Mouse (Mus musculus): ENCODE measurements around the gene Ube2s. TPM values are rescaled to one million over a fixed set of nuclear protein-coding genes. Genes with fewer than 3 reads are reported as not detected.

Ube2s gene
- polyA plus RNA-seq, 1 experiment from 2014 or later: 342 TPM

GRCm38 (mm10) chr7:4777851-4778637 lies 34.3 kb downstream of the Ube2s start:
- WGBS: 7% methylated on average over 17 of the region's 20 CpGs
- no peak overlapping the region for H3K4me2 ChIP-seq (ENCODE audit: low read depth, low read length)
- H3K27me3 ChIP-seq (ENCODE audit: control insufficient read depth, insufficient read depth, low read length): peaks cover 55% of the 10 kb centered on the region
- peaks cover 5% of the 10 kb centered on the region; the same call in 1 of the 2 replicates for H3K4me1 ChIP-seq (ENCODE audit: control insufficient read depth, insufficient read depth, low read length)
- no peak overlapping the region for H3K9ac ChIP-seq (ENCODE audit: low read length)
- no peak overlapping the region for H3K4me3 ChIP-seq (ENCODE audit: low read length)
- ATAC-seq (replicated peaks; ENCODE audit: extremely low read depth, insufficient read depth, low FRiP score): no peak
- no peaks in the 10 kb centered on the region for H3K9me3 ChIP-seq (replicated peaks; ENCODE audit: control insufficient read depth, low read length)
- H3K36me3 ChIP-seq (ENCODE audit: control insufficient read depth, insufficient read depth): no peaks in the 10 kb centered on the region
- H3K27ac ChIP-seq (ENCODE audit: low read length): no peak overlapping the region

- Histone ChIP-seq H3K4me3 (ENCODE audit: low read length) (peak overlapping the region; percentile 41), H3K27ac (ENCODE audit: low read length) (no peak overlapping the region), H3K4me2 (ENCODE audit: low read depth, low read length) (peak overlapping the region; percentile 58), H3K36me3 (ENCODE audit: control insufficient read depth, insufficient read depth) (no peaks in the 10 kb centered on the region), H3K9ac (ENCODE audit: low read length) (no peak overlapping the region; the same call in 1 of the 2 replicates), H3K9me3 (replicated peaks; ENCODE audit: control insufficient read depth, low read length) (no peaks in the 10 kb centered on the region), H3K4me1 (ENCODE audit: control insufficient read depth, insufficient read depth, low read length) (peaks cover 5% of the 10 kb centered on the region; the same call in 1 of the 2 replicates), H3K27me3 (ENCODE audit: control insufficient read depth, insufficient read depth, low read length) (peaks cover 53% of the 10 kb centered on the region)
- 1% methylated on average over 43 of the region's 56 CpGs for WGBS
- ATAC-seq (replicated peaks; ENCODE audit: extremely low read depth, insufficient read depth, low FRiP score): peak; percentile 61
Measured at GRCm38 (mm10) chr7:4776861-4777830, 35.2 kb downstream of the Ube2s start.

DNA sequence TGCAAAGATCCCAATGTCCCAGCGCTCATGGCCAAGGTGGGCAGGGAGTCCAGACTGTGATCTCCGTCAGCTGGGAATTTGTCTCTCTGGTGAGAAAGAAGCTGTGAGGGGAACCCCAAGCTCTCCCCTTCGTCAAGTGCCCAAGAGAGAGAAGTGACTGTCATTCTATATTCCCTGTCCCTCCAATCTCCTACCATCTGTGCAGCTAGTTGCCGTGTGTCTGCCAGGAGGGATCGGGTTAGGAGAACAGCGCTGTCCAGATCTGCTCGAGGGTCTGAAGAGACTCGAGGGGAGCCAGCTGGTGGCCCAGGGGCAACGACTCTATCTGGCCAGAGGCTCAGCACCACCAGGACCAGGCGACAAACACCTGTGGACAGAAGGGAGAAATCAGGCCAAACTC lies 36.3 kb downstream of the Ube2s start:
- no peaks in the 10 kb centered on the region for H3K9me3 ChIP-seq (replicated peaks; ENCODE audit: control insufficient read depth, low read length)
- no peak overlapping the region for H3K9ac ChIP-seq (ENCODE audit: low read length)
- H3K27me3 ChIP-seq (ENCODE audit: control insufficient read depth, insufficient read depth, low read length): peaks cover 53% of the 10 kb centered on the region
- no peak overlapping the region for H3K4me2 ChIP-seq (ENCODE audit: low read depth, low read length)
- no peak overlapping the region for H3K27ac ChIP-seq (ENCODE audit: low read length)
- H3K36me3 ChIP-seq (ENCODE audit: control insufficient read depth, insufficient read depth): no peaks in the 10 kb centered on the region
- H3K4me1 ChIP-seq (ENCODE audit: control insufficient read depth, insufficient read depth, low read length): peaks cover 5% of the 10 kb centered on the region; the same call in 1 of the 2 replicates
- H3K4me3 ChIP-seq (ENCODE audit: low read length): no peak overlapping the region
- 31% methylated on average over 10 of the region's 10 CpGs for WGBS
- no peak for ATAC-seq (replicated peaks; ENCODE audit: extremely low read depth, insufficient read depth, low FRiP score)

DNA sequence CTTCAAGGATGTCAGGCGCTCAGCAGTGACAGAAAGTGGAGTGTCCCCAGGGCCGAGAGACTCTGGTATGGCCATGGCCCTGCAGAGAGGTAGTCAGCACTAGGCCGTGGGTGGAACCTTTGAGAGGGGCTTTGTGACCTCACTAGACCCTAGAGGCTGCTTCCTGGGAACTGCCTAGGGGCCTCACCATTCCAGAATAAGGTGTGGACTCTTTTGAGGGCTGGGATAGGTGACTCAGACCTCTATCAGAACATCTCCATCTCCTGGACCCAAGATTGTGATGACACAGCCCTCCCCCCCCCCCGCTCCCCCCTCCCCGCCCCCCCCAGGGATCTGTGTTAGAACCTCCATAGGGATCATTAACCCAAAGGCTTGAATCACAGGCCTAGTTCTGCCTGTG lies 41.2 kb downstream of the Ube2s start, which contains the start of gene Fam71e2:
Gene Fam71e2, minus strand, starts transcription at position 101 of the 400 bp plus-strand sequence.
- no peaks in the 10 kb centered on the region for H3K4me1 ChIP-seq (ENCODE audit: control insufficient read depth, insufficient read depth, low read length)
- no peaks in the 10 kb centered on the region for H3K36me3 ChIP-seq (ENCODE audit: control insufficient read depth, insufficient read depth)
- no peak for ATAC-seq (replicated peaks; ENCODE audit: extremely low read depth, insufficient read depth, low FRiP score)
- H3K4me3 ChIP-seq (ENCODE audit: low read length): no peak within 1 kb of the TSS
- no peak within 1 kb of the TSS for H3K4me2 ChIP-seq (ENCODE audit: low read depth, low read length)
- 63% methylated on average over 3 of the region's 5 CpGs for WGBS
- H3K27ac ChIP-seq (ENCODE audit: low read length): no peak within 1 kb of the TSS
- H3K9ac ChIP-seq (ENCODE audit: low read length): no peak within 1 kb of the TSS
- no peaks in the 10 kb centered on the region for H3K9me3 ChIP-seq (replicated peaks; ENCODE audit: control insufficient read depth, low read length)
- H3K27me3 ChIP-seq (ENCODE audit: control insufficient read depth, insufficient read depth, low read length): peaks cover 22% of the 10 kb centered on the region

DNA sequence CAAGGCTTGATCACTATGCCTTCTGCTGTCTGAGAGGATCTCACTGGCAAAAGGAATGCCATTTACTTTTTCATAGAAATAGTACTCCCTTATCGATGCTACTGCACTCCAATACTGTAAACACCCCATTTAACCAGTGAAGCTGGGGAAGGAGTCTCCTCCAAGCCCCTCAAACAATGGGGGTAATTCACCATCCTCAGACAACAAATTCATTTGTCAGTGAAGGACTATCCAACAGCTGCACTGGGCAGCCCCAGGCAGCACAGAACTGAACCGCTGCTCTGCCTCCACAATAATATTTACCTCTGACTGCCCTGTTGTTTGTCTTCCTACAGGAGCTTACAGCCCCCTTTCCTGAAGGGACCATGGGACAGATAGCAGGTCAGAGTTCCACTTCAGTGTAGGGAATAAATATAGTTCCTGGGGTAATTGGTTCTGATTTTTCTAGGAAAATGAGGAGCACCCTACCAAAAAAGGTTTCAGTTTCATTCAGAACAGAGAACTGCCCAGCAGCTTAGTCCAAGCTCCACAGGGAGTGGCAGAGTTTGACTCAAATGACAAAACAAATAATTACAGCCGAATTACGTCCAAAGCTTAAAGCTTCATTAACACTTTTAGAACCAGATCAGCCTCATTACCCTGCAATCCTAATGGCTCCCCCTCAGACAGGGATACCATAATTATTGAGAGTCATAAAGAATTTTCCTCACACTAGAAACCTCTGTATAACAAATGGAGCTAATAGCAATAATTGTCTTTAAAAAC lies 47.3 kb downstream of the Ube2s start:
- Histone ChIP-seq H3K4me3 (ENCODE audit: low read length) (no peak overlapping the region), H3K4me2 (ENCODE audit: low read depth, low read length) (no peak overlapping the region), H3K36me3 (ENCODE audit: control insufficient read depth, insufficient read depth) (no peaks in the 10 kb centered on the region), H3K27me3 (ENCODE audit: control insufficient read depth, insufficient read depth, low read length) (peaks cover 1% of the 10 kb centered on the region; the same call in 1 of the 2 replicates), H3K9me3 (replicated peaks; ENCODE audit: control insufficient read depth, low read length) (no peaks in the 10 kb centered on the region), H3K4me1 (ENCODE audit: control insufficient read depth, insufficient read depth, low read length) (no peaks in the 10 kb centered on the region), H3K27ac (ENCODE audit: low read length) (no peak overlapping the region), H3K9ac (ENCODE audit: low read length) (no peak overlapping the region)
- 33% methylated on average over 4 of the region's 4 CpGs for WGBS
- ATAC-seq (replicated peaks; ENCODE audit: extremely low read depth, insufficient read depth, low FRiP score): no peak

DNA sequence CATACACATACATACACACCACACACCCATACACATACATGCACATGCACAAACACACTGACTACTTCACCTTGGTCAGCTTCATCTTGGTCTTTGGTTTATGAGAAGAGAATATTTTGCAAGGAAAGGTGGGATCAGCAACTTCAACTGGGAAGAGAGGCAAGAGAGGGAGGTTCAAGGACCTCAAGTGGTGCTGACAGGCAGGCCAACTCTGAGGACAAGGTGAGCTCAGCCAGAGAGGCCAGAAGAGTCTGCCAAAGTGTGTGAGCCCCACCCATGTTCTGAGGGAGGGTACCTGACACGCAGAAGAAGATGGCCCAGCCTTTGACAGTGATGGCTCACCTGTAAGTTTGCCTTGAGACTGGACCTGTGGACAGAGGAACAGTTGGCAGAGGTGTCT lies 52.7 kb downstream of the Ube2s start:
- Histone ChIP-seq H3K27me3 (ENCODE audit: control insufficient read depth, insufficient read depth, low read length) (no peaks in the 10 kb centered on the region), H3K9ac (ENCODE audit: low read length) (no peak overlapping the region), H3K4me2 (ENCODE audit: low read depth, low read length) (no peak overlapping the region), H3K4me1 (ENCODE audit: control insufficient read depth, insufficient read depth, low read length) (no peaks in the 10 kb centered on the region), H3K4me3 (ENCODE audit: low read length) (no peak overlapping the region), H3K27ac (ENCODE audit: low read length) (no peak overlapping the region), H3K9me3 (replicated peaks; ENCODE audit: control insufficient read depth, low read length) (no peaks in the 10 kb centered on the region), H3K36me3 (ENCODE audit: control insufficient read depth, insufficient read depth) (no peaks in the 10 kb centered on the region)
- WGBS: 38% methylated on average over 1 of the region's 1 CpGs
- no peak for ATAC-seq (replicated peaks; ENCODE audit: extremely low read depth, insufficient read depth, low FRiP score)

- Histone ChIP-seq H3K9ac (ENCODE audit: low read length) (peak within 1 kb of the TSS; percentile 46), H3K4me3 (ENCODE audit: low read length) (peak within 1 kb of the TSS; percentile 42), H3K27me3 (ENCODE audit: control insufficient read depth, insufficient read depth, low read length) (no peaks in the 10 kb centered on the region), H3K27ac (ENCODE audit: low read length) (no peak within 1 kb of the TSS), H3K36me3 (ENCODE audit: control insufficient read depth, insufficient read depth) (no peaks in the 10 kb centered on the region), H3K4me1 (ENCODE audit: control insufficient read depth, insufficient read depth, low read length) (peaks cover 16% of the 10 kb centered on the region), H3K9me3 (replicated peaks; ENCODE audit: control insufficient read depth, low read length) (no peaks in the 10 kb centered on the region), H3K4me2 (ENCODE audit: low read depth, low read length) (peak within 1 kb of the TSS; percentile 62)
- ATAC-seq (replicated peaks; ENCODE audit: extremely low read depth, insufficient read depth, low FRiP score): peak; percentile 90
- WGBS: 3% methylated on average over 24 of the region's 24 CpGs
Measured at GRCm38 (mm10) chr7:4752821-4753570, 59.4 kb downstream of the Ube2s start, which contains the start of gene Cox6b2. Cox6b2 (minus strand) TSS chr7:4753094.

Data from heart, embryonic 16.5 days (tissue).